Mouse (Mus musculus): ENCODE measurements around the gene Fut2.

Gene Fut2

DNA sequence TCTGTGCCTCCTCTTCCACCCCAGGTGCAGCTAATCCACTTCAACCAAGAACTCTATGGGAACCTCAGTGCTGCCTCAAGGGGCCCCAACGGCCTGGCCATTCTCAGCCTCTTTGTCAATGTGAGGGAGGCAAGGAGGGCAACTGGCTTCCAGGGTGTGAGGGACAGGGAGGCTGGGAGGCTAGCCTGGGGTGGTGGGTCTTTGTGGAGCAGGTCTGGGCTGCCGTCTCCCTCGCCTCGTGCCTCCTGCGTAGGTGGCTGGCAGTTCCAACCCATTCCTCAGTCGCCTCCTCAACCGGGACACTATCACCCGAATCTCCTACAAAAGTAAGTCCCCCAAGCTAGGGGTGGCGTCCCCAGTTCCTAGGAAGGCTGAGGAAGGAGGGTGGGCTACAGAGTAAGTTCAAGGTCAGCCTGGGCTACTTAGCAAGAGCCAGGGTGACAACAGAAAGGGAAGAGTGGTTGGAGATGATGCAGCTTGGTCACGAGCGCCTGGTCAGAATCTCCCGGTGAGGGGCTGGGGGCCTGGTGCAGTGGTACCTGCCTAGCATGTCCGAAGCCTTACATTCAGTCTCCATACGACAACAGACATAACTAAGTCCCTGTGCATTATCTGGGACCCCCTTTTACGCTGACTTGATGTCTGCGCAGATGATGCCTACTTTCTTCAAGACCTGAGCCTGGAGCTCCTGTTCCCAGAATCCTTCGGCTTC lies 36.8 kb upstream of the Fut2 start:
- DNase-seq (ENCODE audit: low spot score in 2 of 2): no peak

DNA sequence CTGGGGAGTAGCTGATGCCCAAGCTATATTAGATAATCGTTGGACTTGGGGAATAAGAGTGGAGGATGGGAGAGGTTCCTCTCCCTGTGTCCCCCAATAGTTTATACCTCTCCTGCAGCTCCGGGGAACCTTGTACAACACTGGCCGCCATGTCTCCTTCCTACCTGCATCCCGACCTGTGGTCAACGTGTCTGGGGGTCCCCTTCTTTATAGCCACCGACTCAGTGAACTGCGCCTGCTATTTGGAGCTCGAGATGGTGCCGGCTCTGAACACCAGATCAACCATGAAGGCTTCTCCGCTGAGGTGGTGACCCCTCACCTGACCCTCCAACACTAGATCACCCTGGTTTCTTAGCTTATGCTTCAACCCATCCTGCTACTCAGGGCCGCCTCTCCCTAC lies 36.1 kb upstream of the Fut2 start:
- no peak for DNase-seq (ENCODE audit: low spot score in 2 of 2)

DNA sequence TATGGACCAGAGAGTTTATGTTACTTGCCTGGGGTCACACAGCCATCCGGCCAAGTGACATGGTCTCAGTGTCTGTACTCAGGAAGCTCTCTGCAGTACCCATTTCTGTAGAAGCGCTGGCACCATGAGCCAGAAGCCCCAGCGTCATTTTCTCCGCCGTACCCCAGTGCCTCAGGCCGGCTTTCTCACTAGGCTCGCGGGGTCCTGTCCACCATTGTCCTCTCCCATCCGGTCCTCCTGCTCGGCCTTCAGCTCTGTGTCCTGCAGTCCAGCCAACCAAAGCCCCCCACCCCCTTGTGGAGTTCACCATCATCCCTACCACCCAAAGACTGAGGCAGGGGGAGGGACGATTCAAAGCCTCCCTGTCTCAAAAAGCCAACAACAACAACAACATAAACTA lies 35.4 kb upstream of the Fut2 start:
- no peak for DNase-seq (ENCODE audit: low spot score in 2 of 2)

GRCm38 (mm10) chr7:45701072-45701471 lies 34.9 kb upstream of the Fut2 start:
- DNase-seq (ENCODE audit: low spot score in 2 of 2): no peak

- DNase-seq (ENCODE audit: low spot score in 2 of 2): no peak
These were observed 34.3 kb upstream of the Fut2 start for GRCm38 (mm10) chr7:45700301-45701015.

DNA sequence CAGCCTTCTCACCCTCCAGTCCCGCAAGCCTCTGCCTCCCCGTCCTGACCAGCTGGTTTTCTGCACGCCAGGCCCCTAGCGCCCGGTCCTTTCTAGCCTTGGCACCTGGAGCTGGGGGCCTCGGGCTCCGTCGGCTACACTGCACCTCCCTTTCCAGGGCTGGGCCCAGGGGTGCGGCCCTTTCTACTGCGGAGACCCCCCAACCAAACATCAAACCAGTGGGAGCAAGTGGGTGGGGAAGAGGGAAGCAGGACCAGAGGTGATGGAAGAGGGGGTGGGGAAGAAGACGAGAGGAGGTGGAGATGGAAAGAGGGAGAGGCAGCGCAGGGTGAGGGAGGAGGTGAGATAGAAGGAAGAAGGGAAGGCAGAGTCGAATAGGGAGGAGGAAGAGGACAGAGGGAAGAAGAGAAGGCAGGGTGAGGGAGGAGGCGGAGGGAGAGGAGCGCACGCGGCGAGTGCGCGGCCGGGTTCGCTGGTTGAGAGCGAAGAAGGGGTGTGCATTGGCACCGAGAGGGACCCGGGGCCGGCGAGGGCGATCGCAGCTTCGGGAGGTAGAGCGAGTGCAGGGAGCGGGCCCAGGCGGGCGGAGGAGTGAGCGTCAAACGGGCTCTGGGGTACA lies 33.4 kb upstream of the Fut2 start, which contains the start of gene Car11:
Gene Car11, plus strand, starts transcription at position 321 of the 619 bp plus-strand sequence.
- DNase-seq (ENCODE audit: low spot score in 2 of 2): no peak

GRCm38 (mm10) chr7:45697894-45698293 lies 31.7 kb upstream of the Fut2 start:
- no peak for DNase-seq (ENCODE audit: low spot score in 2 of 2)

DNA sequence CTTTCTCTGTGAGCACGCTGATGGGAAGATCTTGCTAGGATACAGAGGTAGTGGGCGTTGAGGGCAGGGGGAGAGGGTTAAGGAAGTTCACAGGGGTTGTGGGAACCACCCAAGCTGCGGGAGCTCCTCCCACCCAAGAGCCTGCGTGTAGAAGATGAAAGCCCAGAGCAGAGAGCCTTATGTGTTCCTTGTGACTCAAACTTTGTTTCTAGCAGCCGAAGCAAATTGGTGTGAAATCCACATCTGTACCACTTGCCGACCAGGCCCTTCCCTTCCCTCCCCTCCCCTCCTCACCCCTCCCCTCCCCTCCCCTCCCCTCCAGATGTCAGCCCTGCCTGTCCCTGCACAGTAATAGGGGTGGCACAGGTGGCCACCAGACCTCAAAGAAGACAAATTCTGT lies 28.9 kb upstream of the Fut2 start:
- DNase-seq (ENCODE audit: low spot score in 2 of 2): no peak

GRCm38 (mm10) chr7:45693921-45694591 lies 27.9 kb upstream of the Fut2 start, which contains the start of gene Sec1:
Sec1 (minus strand) TSS chr7:45694402.
- DNase-seq (ENCODE audit: low spot score in 2 of 2): no peak

DNA sequence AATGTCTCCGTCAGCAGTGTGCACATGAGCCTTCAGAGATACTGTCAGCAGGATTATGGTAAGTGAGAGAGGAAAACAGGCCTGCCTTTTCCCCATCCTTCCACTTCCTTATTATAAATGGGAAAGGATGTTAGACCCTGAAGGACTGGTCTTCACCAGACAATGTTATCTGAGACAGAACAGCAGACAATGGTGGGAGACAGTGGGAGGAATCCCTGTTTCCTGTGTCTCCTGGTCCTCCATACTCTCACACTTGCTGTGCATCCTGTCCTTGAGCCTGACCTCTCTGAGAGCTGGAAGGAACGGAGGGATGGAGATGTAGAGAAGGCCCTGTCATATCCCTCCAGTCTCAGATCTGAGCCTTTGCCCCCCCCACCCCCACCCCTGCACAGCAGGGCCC lies 26.2 kb upstream of the Fut2 start:
- DNase-seq (ENCODE audit: low spot score in 2 of 2): no peak

DNA sequence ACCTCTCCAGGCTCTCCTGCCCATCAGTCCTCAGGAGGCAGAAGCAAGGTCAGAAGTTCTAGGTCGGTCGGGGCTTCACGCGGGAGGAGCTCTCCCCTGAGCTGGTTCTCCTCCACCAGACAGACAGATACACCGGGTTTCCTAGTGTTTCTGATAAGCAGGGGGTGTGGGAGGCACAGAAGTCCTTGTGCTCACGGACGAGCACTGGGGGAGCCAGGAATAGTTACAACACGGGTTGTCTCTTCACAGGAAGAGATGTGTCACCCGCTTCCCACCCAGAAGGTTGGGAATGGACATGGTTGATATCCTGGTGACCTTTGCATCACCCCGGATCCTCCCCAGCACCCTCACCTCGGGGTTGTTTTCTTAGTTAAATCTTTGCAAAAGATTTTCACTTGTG lies 23.6 kb upstream of the Fut2 start:
- no peak for DNase-seq (ENCODE audit: low spot score in 2 of 2)

DNA sequence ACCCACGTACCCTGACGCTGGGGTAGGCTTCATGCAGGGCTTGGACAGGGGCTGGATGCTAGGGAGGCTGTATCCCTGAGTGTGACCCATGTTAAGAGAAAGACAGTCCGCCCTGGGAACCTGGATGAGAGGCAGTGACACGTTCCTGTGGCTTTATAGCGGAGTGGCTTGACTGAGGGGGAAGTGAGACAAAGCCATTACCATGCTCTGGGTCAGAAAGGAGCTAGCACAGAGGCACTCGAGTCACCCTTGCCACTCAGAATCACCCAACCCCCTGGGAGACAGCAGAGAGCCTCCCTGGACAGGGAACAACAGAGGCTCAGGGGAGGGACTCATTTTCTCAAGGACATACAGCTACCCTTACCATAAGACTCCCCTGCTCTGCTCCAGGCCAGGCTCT lies 22.9 kb upstream of the Fut2 start:
- no peak for DNase-seq (ENCODE audit: low spot score in 2 of 2)

GRCm38 (mm10) chr7:45686841-45687240 lies 20.6 kb upstream of the Fut2 start:
- DNase-seq (ENCODE audit: low spot score in 2 of 2): no peak

DNA sequence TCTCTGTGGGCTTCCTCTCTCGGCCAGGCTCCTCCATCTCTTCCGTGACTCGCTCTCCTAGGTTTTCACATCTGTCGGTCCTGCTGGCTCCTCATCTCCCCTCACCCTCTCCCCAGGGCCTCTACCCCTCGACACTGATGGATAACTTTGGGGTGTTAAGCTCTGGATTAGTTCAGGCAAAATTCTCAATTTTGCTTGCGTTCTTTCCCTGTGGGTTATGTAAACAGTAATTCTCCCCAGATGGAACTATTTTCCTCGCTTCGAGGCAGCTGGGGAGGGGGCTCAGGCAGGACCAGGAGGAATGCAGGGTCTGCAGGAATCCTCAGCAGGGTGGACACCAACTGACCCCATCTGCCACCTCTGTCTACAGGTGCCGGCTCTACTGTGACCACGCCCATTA lies 19.6 kb upstream of the Fut2 start:
- no peak for DNase-seq (ENCODE audit: low spot score in 2 of 2)

DNA sequence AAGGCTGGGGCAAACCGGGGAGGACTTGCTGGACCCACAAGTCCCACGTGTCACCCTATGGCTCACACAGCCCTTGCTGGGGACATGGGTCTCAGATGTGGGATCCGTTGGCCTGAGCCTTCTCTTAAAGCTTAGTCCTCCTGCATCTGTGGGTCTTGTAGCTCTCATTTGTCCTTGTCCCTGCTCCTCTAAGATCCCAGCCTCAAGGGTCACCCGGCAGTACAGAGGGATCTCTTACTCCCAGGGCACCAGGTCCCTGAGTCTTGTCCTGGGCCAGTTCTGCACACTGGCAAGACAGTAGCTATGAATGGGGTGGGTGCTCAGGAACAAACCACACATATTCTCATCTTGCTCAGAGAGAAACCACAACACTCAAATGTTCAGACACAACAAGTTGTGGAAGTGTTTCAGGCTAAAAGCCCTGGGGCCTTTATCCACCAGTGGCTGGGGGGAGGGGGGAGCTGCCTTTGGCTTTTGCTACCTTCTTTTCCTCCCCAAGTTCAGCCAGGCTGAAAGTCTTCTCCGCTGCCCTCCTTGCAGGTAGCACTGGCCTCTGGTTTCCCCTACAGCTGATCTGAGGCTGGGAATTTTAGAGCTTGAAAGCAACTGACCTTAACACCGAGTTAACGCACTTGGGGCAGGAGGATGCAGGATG lies 17.3 kb upstream of the Fut2 start, which contains the start of gene Ntn5:
Gene Ntn5, plus strand, starts transcription at position 627 of the 655 bp plus-strand sequence.
- DNase-seq (ENCODE audit: low spot score in 2 of 2): no peak

DNA sequence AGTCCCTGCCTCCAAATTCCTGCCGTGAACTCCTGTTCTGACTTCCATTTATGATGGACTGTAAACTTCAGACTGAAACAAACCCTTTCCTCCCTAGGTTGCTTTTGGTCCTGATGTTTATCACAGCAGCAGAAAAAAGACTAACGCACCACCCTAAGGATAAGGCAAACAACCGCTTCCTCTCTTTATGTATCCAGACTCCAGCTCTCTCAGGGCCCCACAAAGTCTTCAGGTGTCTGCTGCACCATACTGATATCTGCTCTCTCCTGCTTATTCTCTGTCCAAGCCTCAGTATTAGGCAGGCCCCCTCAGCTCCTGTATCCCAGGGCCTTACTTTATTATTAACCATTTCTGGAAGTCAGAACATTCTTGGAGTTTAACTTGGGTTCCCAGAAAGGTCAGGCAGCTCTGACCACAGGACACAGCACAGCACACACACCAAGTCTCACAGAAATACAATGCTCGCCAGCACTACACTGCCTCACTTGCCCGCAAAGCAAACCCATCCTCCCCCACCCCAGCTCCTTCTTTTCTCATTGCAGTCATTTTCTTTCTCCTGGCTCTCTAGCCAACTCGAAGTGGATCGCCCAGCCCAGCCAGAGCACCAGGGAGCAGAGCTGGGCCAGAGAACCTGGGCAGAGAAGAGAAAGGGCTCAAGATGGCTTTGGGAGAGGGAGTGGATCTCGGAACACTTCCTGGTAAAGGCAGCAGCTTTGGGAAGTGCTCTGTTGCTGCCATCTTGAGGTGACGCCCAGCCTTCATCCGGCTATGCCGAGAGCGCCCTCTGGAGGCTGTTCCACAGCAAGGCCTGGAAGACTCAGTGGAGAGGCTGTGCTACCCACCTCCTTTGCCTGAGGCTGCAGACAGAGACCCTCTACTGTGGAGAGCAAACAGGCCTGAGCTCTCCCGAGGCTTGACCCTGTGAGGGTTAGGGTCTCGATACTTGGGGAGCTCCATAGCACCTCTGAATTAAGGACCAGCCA lies 16.2 kb upstream of the Fut2 start:
- peak; percentile 58 to 81 for DNase-seq (ENCODE audit: low spot score in 2 of 2)

- DNase-seq (ENCODE audit: low spot score in 2 of 2): peak in 1 of 2 experiments; percentile 48
These were observed 15.0 kb upstream of the Fut2 start for GRCm38 (mm10) chr7:45681046-45681736.

DNA sequence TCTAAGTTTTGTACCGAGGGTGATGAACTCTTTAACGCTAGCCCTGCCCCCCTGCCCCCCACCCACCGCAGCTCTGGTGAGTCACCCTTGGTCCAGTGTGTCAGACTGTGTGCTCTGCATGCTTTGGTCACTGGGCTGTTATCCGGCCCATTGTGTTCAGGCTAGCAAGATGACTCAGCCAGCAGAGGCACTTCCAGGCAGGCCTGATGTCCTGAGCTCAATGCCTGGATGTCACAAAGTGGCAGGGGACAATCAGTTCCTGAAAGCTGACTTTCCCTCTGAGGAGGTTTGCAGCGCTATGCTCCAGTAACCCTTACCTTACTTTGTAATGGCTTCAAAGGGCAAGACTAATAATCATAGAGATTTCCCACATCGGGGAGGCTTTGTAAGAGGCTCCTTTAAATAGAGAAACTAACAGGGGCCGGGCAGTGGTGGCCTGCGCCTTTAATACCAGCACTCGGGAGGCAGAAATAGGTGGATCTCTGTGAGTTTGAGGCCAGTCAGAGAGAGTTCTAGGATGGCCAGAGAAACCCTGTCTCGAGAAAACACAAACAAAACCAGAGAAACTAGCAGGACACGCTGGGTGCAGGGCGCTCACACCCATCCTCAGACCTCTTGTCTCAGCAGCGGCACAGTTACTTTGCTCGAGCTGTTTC lies 13.9 kb upstream of the Fut2 start:
- no peak for DNase-seq (ENCODE audit: low spot score in 2 of 2)

GRCm38 (mm10) chr7:45678513-45678912 lies 12.3 kb upstream of the Fut2 start:
- DNase-seq (ENCODE audit: low spot score in 2 of 2): no peak

Measured in spleen, postnatal 14 days (tissue).